Mouse (Mus musculus) cortical plate, adult 2 months (tissue): ENCODE data around the gene Nrsn2. TPM values are rescaled to one million over a fixed set of nuclear protein-coding genes. Genes with fewer than 3 reads are reported as not detected.

Source experiments
- H3K27ac ChIP-seq: fragments of 200-500 bp; 2 replicates; pipeline ENCODE4 v1.5.1; 2012; ENCODE audit warnings: low read length, control low read depth, inconsistent platforms; ENCODE audit not compliant: insufficient read depth
- H3K4me1 ChIP-seq: fragments of 200-500 bp; 2 replicates; pipeline ENCODE4 v1.6.1; 2011; ENCODE audit warnings: low read length; ENCODE audit not compliant: control insufficient read depth, insufficient read depth
- H3K4me3 ChIP-seq: fragments of 200-500 bp; 2 replicates; pipeline ENCODE4 v1.5.1; 2011; ENCODE audit warnings: mild to moderate bottlenecking, low read length, control low read depth; ENCODE audit not compliant: insufficient read depth
- CTCF ChIP-seq: fragments of 200-500 bp; IDR thresholded peaks from 2 replicates; pipeline ENCODE4 v1.5.1; 2011; ENCODE audit warnings: mild to moderate bottlenecking, control low read depth, low read length; ENCODE audit not compliant: insufficient read depth; ENCODE audit errors: extremely low read depth
- POLR2A ChIP-seq: fragments of 200-500 bp; IDR thresholded peaks from 2 replicates; pipeline ENCODE4 v1.6.1; 2011; ENCODE audit warnings: mild to moderate bottlenecking, low read length, control low read depth; ENCODE audit not compliant: insufficient read depth; ENCODE audit errors: extremely low read depth
- polyA plus RNA-seq: library from polyadenylated mRNA; depleted of rRNA; stranded (reverse); fragments of >200 nt; gene quantifications from 2 replicates; pipeline ENCODE4 v1.2.3, GENCODE M21; 2012; rRNA removed

Gene Nrsn2
- polyA plus RNA-seq, 1 experiment = 81.3 TPM

- H3K4me1 ChIP-seq = no peaks in the 10 kb centered on the region
- H3K4me3 ChIP-seq = no peak overlapping the region
- TF ChIP-seq CTCF = no peak
- TF ChIP-seq POLR2A = no peak
- H3K27ac ChIP-seq = peak overlapping the region; percentile 21; the same call in 1 of the 2 replicates
Observed at GRCm38 (mm10) chr2:152322198-152322597, 54.2 kb downstream of the Nrsn2 start.

DNA sequence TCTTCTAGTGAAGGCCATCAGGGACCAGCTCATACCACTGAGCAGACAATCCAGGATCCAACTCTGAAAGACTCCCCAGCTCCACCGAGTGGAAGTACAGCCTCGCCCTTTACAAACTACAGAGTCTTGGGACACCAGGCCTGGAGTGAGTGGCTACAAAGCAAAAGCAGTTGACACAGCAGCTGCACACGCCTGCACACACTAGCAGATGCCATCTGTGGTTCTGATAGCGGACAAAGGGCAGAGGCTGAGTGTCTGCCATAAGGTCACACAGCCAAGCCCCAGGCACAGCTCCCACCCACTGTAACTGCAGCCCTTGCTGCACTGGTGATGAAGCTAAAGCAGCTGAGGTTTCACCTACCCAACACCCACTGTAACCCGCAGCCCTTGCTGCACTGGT lies 54.9 kb downstream of the Nrsn2 start:
- Histone ChIP-seq H3K4me3 (no peak overlapping the region), H3K27ac (no peak overlapping the region), H3K4me1 (no peaks in the 10 kb centered on the region)
- no peak for TF ChIP-seq POLR2A
- TF ChIP-seq CTCF = no peak

Other genes starting within 250 kb of the Nrsn2 start
- 1.0 and 1.9 TPM in 2 replicates for gene Tcf15, start 233.1 kb downstream of the Nrsn2 start, polyA plus RNA-seq
- 70.7 and 73.3 TPM in 2 replicates for gene Csnk2a1, start 149.8 kb downstream of the Nrsn2 start, polyA plus RNA-seq
- 41.4 and 44.7 TPM in 2 replicates for gene Tbc1d20, start 82.8 kb downstream of the Nrsn2 start, polyA plus RNA-seq
- gene Rbck1, start 44.0 kb downstream of the Nrsn2 start, polyA plus RNA-seq = 197 and 210 TPM in 2 replicates
- gene Trib3, start 32.6 kb downstream of the Nrsn2 start, polyA plus RNA-seq = 0.40 and 0.61 TPM in 2 replicates
- gene Sox12, start 21.4 kb upstream of the Nrsn2 start, polyA plus RNA-seq = 17.0 and 18.6 TPM in 2 replicates
- 6.5 and 7.1 TPM in 2 replicates for gene Zcchc3, start 38.4 kb upstream of the Nrsn2 start, polyA plus RNA-seq
- 2.8 and 3.7 TPM in 2 replicates for gene 6820408C15Rik, start 38.9 kb upstream of the Nrsn2 start, polyA plus RNA-seq
- gene Defb23, start 88.0 kb upstream of the Nrsn2 start, polyA plus RNA-seq = not detected in 2 replicates
- 0.56 TPM in 1 of 2 replicates, not detected in the other for gene Defb20, start 100.4 kb upstream of the Nrsn2 start, polyA plus RNA-seq
- gene Defb22, start 113.5 kb upstream of the Nrsn2 start, polyA plus RNA-seq = not detected in 2 replicates
- not detected in 2 replicates for gene Defb26, start 135.1 kb upstream of the Nrsn2 start, polyA plus RNA-seq
- not detected in 2 replicates for gene Defb28, start 141.6 kb upstream of the Nrsn2 start, polyA plus RNA-seq
- gene Defb29, start 163.5 kb upstream of the Nrsn2 start, polyA plus RNA-seq = not detected in 2 replicates
- not detected in 2 replicates for gene Gm17416, start 192.7 kb upstream of the Nrsn2 start, polyA plus RNA-seq
- gene Defb21, start 196.1 kb upstream of the Nrsn2 start, polyA plus RNA-seq = not detected in 2 replicates
- gene Defb19, start 203.7 kb upstream of the Nrsn2 start, polyA plus RNA-seq = not detected in 2 replicates
- gene Defb45, start 222.8 kb upstream of the Nrsn2 start, polyA plus RNA-seq = not detected in 2 replicates
- gene Defb36, start 227.7 kb upstream of the Nrsn2 start, polyA plus RNA-seq = not detected in 2 replicates
- gene Defb25, start 246.4 kb upstream of the Nrsn2 start, polyA plus RNA-seq = not detected in 2 replicates